Mouse (Mus musculus) central nervous system, embryonic 18 days (tissue): ENCODE measurements around the gene Fcho2. TPM values are rescaled to one million over a fixed set of nuclear protein-coding genes. Genes with fewer than 3 reads are reported as not detected.

Experiments used
- polyA plus RNA-seq: library from polyadenylated mRNA; depleted of rRNA; stranded (reverse); fragments of >200 nt; gene quantifications from 2 replicates; pipeline ENCODE4 v1.2.3, GENCODE M21; 2012; rRNA removed

Gene Fcho2
- polyA plus RNA-seq, result 28.4 and 29.8 TPM in 2 replicates

GRCm38 (mm10) chr13:98815147-98815785, at the start of gene Fcho2:
Fcho2 (minus strand) TSS chr13:98815449.

GRCm38 (mm10) chr13:98694773-98695314, 120.4 kb downstream of the Fcho2 start, which contains the start of gene Tmem171:
Tmem171 (minus strand) TSS chr13:98694834.

Other genes starting within 250 kb of the Fcho2 start
- gene Tmem174, start 178.0 kb downstream of the Fcho2 start, polyA plus RNA-seq, result not detected in 2 replicates
- gene Tmem171, start 120.6 kb downstream of the Fcho2 start, polyA plus RNA-seq, result 0.05 and 0.09 TPM in 2 replicates
- 44.9 and 46.7 TPM in 2 replicates for gene Tnpo1, start 110.9 kb upstream of the Fcho2 start, polyA plus RNA-seq
- not detected in 2 replicates for gene 1700024P04Rik, start 169.1 kb upstream of the Fcho2 start, polyA plus RNA-seq